Mouse (Mus musculus) erythroblast, embryonic 14.5 days (primary cell): ENCODE results near the gene Tcea2.

Experiments
- GATA1 ChIP-seq: IDR thresholded peaks from 2 replicates; pipeline ENCODE4 v1.6.1; 2012; ENCODE audit warnings: low read length, inconsistent platforms, mixed read lengths
- TAL1 ChIP-seq: IDR thresholded peaks from 3 replicates; pipeline ENCODE4 v1.6.1; 2012; ENCODE audit warnings: low read length, inconsistent platforms, mixed read lengths

- TF ChIP-seq TAL1 (no peak), GATA1 (no peak)
Observed at GRCm38 (mm10) chr2:181714903-181715326, 34.8 kb downstream of the Tcea2 start, which contains the start of gene Oprl1.
